Mouse (Mus musculus): ENCODE data around the gene Cd276.

DNA sequence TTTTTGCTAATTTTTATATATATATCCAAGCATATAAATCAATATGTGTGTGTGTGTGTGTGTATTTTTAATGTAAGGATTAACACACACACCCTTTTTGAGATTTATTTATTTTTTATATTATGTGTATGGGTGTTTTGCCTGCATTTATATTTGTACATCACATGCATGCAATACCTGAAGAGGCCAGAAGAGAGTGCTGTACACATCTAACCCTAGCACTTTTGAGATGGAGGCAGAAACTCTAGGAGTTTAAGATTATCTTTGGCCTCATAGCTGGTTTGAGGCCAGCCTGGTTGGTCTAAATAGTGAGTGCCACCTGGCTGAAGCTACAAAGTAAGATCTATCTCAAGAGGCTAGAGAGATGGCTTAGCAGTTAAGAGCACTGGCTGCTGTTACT, 12.4 kb upstream of the Cd276 start:
- TF ChIP-seq POLR2A (IDR thresholded peaks at IDR 0.05; ENCODE audit: low read depth, low read length) (no peak), CTCF (IDR thresholded peaks at IDR 0.05; ENCODE audit: borderline replicate concordance, insufficient read depth, low read length) (no peak)

All from embryonic fibroblast, embryonic 13.5 days (primary cell).